Mouse (Mus musculus): Measurements from ENCODE around the gene Prdm1.
A peak's percentile ranks its signal among the peaks of the same experiment; 100 is the strongest.

Gene Prdm1

GRCm38 (mm10) chr10:44450835-44451234 is 77.5 kb downstream of the Prdm1 start:
- TF ChIP-seq GATA4 (IDR thresholded peaks at IDR 0.05; ENCODE audit: insufficient replicate concordance, low read length) = no peak

- no peak for TF ChIP-seq GATA4 (IDR thresholded peaks at IDR 0.05; ENCODE audit: insufficient replicate concordance, low read length)
Observed at GRCm38 (mm10) chr10:44450108-44450507, 78.2 kb downstream of the Prdm1 start.

DNA sequence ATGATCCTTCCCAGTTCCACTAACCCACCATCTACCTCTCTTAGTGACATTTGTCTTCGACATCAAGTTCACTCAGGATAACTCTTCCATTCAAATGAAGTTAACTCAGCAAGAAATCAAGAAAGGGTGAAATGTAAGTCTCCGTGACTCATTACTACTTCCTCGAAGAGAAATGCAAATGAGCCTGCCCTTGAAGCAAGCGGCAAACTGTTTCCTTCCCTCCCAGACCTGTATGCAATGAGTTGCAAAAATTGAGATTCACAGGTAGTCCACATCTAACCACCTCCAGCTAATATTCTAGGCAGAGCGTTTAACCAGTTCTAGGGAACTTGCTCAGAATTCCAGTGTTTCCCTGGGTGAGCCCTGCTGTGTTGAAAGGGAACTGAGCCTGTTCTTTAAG is 78.6 kb downstream of the Prdm1 start:
- no peak for TF ChIP-seq GATA4 (IDR thresholded peaks at IDR 0.05; ENCODE audit: insufficient replicate concordance, low read length)

- peak; percentile 74; the same call in 1 of the 2 replicates for TF ChIP-seq GATA4 (IDR thresholded peaks at IDR 0.05; ENCODE audit: insufficient replicate concordance, low read length)
Observed at GRCm38 (mm10) chr10:44448165-44448564, 80.1 kb downstream of the Prdm1 start.

DNA sequence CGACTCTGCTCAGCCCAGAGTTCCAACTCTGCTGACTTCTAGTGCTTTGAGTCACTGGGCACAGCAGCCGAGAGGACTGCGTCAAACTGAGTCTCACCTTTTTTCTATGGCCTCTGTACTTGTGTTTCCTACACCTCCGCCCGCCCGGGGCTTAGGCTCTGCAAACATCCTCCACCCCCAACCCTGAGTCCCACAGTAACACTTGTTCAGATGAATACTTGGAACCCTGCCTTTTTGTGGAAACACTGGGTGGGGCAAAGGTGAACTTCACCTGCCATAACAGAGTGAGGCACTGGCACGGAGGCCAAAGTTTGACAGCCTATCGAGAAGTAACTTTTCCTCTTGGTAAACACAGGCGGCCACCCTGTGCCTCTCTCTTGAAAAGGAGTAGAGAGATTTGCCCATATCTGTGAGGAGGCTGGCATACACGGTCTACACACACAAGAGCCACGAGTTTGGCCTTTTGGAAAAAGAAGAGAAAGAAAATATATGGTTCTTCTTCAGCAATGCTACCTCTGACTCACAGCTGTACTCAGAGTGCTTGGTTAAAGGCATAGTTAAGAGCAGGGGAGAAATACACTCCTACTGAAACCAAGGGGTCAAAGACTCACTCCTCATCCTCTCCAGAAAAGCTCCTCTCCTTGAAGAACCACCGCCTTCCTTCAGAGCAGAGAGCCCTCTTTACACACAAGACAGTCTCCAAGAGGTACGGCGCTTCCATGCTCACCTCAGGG is 80.7 kb downstream of the Prdm1 start:
- TF ChIP-seq GATA4 (IDR thresholded peaks at IDR 0.05; ENCODE audit: insufficient replicate concordance, low read length) = no peak

- TF ChIP-seq GATA4 (IDR thresholded peaks at IDR 0.05; ENCODE audit: insufficient replicate concordance, low read length) = no peak
Observed at GRCm38 (mm10) chr10:44447001-44447400, 81.3 kb downstream of the Prdm1 start.

- TF ChIP-seq GATA4 (IDR thresholded peaks at IDR 0.05; ENCODE audit: insufficient replicate concordance, low read length) = no peak
Observed at GRCm38 (mm10) chr10:44444415-44444814, 83.9 kb downstream of the Prdm1 start.

- TF ChIP-seq GATA4 (IDR thresholded peaks at IDR 0.05; ENCODE audit: insufficient replicate concordance, low read length) = no peak
Observed at GRCm38 (mm10) chr10:44443696-44444095, 84.6 kb downstream of the Prdm1 start.

- TF ChIP-seq GATA4 (IDR thresholded peaks at IDR 0.05; ENCODE audit: insufficient replicate concordance, low read length) = no peak
Observed at GRCm38 (mm10) chr10:44439732-44440131, 88.6 kb downstream of the Prdm1 start.

DNA sequence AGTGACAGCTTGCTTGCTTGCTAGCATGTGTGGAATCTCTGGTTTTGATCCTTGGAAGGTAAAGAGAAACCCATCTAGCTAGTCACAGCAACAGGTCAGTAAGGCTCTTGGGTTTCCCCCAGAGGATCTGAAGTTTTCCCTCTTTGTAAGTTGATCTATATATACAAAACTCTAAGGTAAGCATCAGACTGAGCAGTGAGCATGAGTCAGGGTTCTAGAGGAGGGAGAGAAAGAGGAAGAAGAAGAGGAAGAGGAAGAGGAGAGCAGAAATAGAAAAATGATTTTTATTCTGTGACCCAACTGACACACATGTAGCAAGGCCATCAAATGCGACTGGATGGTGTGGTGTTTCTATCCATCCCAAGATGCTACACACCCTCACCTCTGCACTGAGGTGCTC is 90.7 kb downstream of the Prdm1 start:
- no peak for TF ChIP-seq GATA4 (IDR thresholded peaks at IDR 0.05; ENCODE audit: insufficient replicate concordance, low read length)

DNA sequence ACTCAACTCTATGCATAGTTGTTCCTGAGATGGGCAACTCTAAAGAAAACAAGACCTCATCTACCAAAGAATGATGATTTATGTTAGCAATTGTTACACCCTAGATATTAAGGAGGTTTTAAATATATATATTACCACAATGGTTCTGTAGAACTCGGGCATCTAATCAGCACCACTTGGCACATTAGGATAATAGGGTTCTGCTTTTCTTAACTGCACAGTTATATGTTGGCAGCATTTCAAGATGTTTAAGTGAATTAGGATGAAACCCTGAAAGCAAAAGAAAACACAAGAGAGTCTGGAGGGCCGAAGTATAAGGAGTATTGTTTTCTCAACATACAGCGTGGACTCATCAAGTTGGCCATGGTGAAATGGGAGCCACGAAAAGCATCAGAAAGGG is 92.3 kb downstream of the Prdm1 start:
- TF ChIP-seq GATA4 (IDR thresholded peaks at IDR 0.05; ENCODE audit: insufficient replicate concordance, low read length) = no peak

- TF ChIP-seq GATA4 (IDR thresholded peaks at IDR 0.05; ENCODE audit: insufficient replicate concordance, low read length) = no peak
Observed at GRCm38 (mm10) chr10:44434702-44435181, 93.6 kb downstream of the Prdm1 start.

DNA sequence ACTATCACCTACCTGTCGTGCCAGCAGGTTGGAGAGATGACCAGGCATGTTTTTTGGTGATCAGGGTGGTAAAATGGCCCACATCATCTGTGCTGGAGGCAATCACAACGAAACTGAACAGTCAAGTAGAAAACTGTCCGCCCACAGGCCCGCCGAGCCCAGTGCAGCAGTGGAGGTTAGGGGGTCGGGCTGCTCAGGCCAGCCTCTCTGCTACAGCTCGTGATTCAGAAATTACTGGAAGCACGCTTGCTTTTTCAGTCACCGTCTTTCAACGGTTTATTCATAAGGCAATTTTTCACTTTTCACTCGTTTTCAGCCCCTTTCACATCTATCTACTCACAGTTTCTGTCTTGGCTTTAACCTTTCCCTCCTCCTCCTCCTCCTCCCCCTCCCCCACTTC is 96.1 kb downstream of the Prdm1 start:
- TF ChIP-seq GATA4 (IDR thresholded peaks at IDR 0.05; ENCODE audit: insufficient replicate concordance, low read length) = no peak

- TF ChIP-seq GATA4 (IDR thresholded peaks at IDR 0.05; ENCODE audit: insufficient replicate concordance, low read length) = no peak
Observed at GRCm38 (mm10) chr10:44431689-44432088, 96.6 kb downstream of the Prdm1 start.

GRCm38 (mm10) chr10:44429177-44429888 is 99.0 kb downstream of the Prdm1 start:
- no peak for TF ChIP-seq GATA4 (IDR thresholded peaks at IDR 0.05; ENCODE audit: insufficient replicate concordance, low read length)

DNA sequence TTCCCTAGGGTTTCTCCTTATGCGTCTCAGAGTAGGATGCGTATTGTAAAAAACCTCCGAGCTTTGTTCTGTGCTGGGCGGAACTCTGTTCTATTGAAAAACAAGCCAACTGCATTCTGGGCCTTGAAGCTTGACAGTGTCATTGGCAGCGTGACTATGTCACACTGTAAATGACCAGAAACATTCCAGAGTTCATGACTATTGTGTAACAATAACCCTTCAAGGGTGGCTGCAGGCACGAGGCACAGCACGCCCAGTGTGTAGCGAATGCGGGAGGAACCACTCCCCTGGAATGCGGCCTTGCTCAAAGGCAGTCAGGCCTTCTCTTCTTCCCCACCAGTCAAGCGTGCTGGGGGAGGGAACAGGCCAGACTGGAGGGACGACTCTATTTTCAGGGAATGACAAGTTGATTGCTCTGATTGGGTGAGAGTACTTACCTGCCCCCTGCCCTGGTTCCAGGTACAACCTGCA is 100.4 kb downstream of the Prdm1 start:
- TF ChIP-seq GATA4 (IDR thresholded peaks at IDR 0.05; ENCODE audit: insufficient replicate concordance, low read length) = no peak
